Mouse (Mus musculus): ENCODE measurements around the gene Msrb3.

DNA sequence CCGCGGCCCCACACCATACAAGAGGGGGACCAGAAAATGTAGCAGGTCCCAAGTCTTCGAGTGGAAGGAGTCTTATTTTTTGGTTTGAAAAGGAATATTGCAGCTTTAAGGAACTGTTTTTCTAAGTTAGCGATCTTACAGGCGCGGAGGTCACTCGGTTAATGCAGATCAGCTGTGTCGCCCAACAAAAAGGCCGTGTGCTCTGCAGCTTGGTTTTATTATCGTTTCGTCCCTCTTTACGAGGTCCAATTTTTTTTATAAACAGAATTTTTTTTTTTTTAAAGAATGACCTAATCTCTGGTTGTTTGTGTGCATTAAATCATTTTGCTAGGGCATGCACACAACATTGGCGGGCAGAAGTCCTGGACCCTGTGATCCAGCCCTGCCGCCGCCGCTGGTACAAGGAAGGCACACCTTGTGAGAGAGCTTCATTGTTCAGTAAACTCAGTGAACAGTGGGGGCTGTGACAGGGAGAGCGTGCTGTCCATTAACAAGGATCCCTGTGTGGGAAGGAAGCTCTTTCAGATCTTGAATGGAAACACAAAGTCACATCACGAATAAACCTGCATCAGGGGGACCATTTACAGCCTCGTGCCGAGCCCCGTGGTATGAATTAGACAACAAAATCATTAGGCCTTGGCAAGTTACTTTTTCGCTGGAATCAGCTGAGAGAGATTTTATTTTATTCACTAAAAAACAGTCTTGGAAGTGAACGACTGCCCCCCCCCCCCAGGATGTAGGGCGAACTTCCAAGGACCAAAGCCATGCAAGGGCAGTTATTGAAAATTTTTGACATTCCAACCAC, 48.3 kb downstream of the Msrb3 start:
- TF ChIP-seq CTCF (IDR thresholded peaks at IDR 0.05; ENCODE audit: low read depth, low read length) (no peak), GATA1 (IDR thresholded peaks at IDR 0.05; ENCODE audit: borderline replicate concordance, low read length) (no peak), TAL1 (conservative IDR thresholded peaks at IDR 0.05; ENCODE audit: low read depth, low read length) (no peak), POLR2AphosphoS5 (IDR thresholded peaks at IDR 0.05; ENCODE audit: insufficient replicate concordance, low read depth, low read length) (no peak)

Measured in G1E (cell line).